Mouse (Mus musculus) embryonic facial prominence, embryonic 11.5 days (tissue): Measurements from ENCODE around the gene Evc. TPM values are rescaled to one million over a fixed set of nuclear protein-coding genes. Genes with fewer than 3 reads are reported as not detected.
A peak's percentile ranks its signal among the peaks of the same experiment; 100 is the strongest.

ENCODE experiments used
- ATAC-seq: fragments of 200-750 bp; cut with Nextera tagmentation; replicated peaks from 2 replicates; pipeline ENCODE4 v1.8.0; 2017; ENCODE audit warnings: low read depth; ENCODE audit not compliant: insufficient number of reproducible peaks, low FRiP score, low TSS enrichment
- DNase-seq: peaks from one replicate; pipeline ENCODE4 v3.0.0-alpha.2; 2015; ENCODE audit warnings: low spot score
- H3K27ac ChIP-seq: fragments of 300-500 bp; sonication (generic); replicated peaks from 2 replicates; pipeline ENCODE4 v1.5.1; 2014; ENCODE audit warnings: mild to moderate bottlenecking, low read depth, low read length, control low read depth
- H3K27me3 ChIP-seq: fragments of 300-500 bp; sonication (generic); 2 replicates; pipeline ENCODE4 v1.6.1; 2014; ENCODE audit warnings: mild to moderate bottlenecking, low read length, moderate library complexity, mixed read lengths; ENCODE audit not compliant: control insufficient read depth, insufficient read depth
- H3K36me3 ChIP-seq: fragments of 300-500 bp; sonication (generic); replicated peaks from 2 replicates; pipeline ENCODE4 v1.6.1; 2014; ENCODE audit warnings: low read depth, mild to moderate bottlenecking, low read length, moderate library complexity, mixed read lengths; ENCODE audit not compliant: control insufficient read depth, insufficient read depth
- H3K4me1 ChIP-seq: fragments of 300-500 bp; sonication (generic); 2 replicates; pipeline ENCODE4 v1.6.1; 2014; ENCODE audit warnings: low read length, mixed read lengths; ENCODE audit not compliant: control insufficient read depth, insufficient read depth
- H3K4me2 ChIP-seq: fragments of 300-500 bp; sonication (generic); 2 replicates; pipeline ENCODE4 v1.6.1; 2014; ENCODE audit warnings: low read depth, mild to moderate bottlenecking, control low read depth, low read length, moderate library complexity
- H3K4me3 ChIP-seq: fragments of 300-500 bp; sonication (generic); 2 replicates; pipeline ENCODE4 v1.5.1; 2014; ENCODE audit warnings: low read depth, low read length, control low read depth
- H3K9ac ChIP-seq: fragments of 300-500 bp; sonication (generic); replicated peaks from 2 replicates; pipeline ENCODE4 v1.6.1; 2014; ENCODE audit warnings: mild to moderate bottlenecking, control low read depth, low read length
- H3K9me3 ChIP-seq: fragments of 300-500 bp; sonication (generic); replicated peaks from 2 replicates; pipeline ENCODE4 v1.6.1; 2016; ENCODE audit warnings: mild to moderate bottlenecking, low read length, inconsistent platforms, mixed read lengths; ENCODE audit not compliant: control insufficient read depth
- WGBS: fragments of 180-500 bp; shearing (Covaris S2); extraction: QIAGEN DNeasy Blood & Tissue Kit; methylation state at CpG from one replicate; pipeline ENCODE4 v1.1.7; 2014; 5-methylcytosine and 5-hydroxymethylcytosine counted together
- polyA plus RNA-seq: library from polyadenylated mRNA; unstranded; fragments of >200 nt; fragmentation: Nextera tagmentation; extraction: Ambion mirVana; gene quantifications from 2 replicates; pipeline ENCODE4 v1.2.1, GENCODE M21; 2014

Gene Evc
- polyA plus RNA-seq, 1 experiment from 2014 or later, result 15.7 TPM

DNA sequence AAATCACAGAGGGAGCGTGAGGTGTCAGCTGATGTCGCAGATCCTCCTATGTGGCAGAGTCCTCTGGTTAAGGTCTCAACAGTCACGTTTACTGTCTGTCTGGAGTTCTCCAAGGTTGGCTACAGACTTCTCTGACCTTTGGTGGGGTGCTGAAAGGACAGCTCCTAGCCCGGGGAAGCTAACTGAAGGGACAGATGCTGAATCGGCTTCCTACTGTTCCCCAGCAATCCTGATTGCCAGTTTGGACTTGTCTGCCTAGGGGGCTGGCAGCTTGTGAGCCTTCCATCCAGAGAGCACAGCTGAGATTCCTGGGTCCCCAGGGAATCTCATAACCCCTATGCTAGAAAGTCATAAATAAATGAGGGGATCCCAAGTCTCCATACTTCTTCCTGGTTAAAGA is 96.1 kb downstream of the Evc start:
- no peak for ATAC-seq
- 8% methylated on average over 5 of the region's 5 CpGs for WGBS
- H3K4me1 ChIP-seq, result peaks cover 7% of the 10 kb centered on the region

More for the DNA sequence above, 96.1 kb downstream of the Evc start:
- DNase-seq, result peak; percentile 78
- Histone ChIP-seq H3K27ac (no peak overlapping the region), H3K27me3 (peaks cover 44% of the 10 kb centered on the region), H3K9ac (no peak overlapping the region), H3K9me3 (no peaks in the 10 kb centered on the region), H3K36me3 (no peaks in the 10 kb centered on the region), H3K4me3 (no peak overlapping the region), H3K4me2 (no peak overlapping the region)

Other genes starting within 250 kb of the Evc start
- 82.9 and 96.6 TPM in 2 replicates for gene Crmp1, start 95.0 kb downstream of the Evc start, polyA plus RNA-seq
- gene Evc2, start 1.6 kb upstream of the Evc start, polyA plus RNA-seq, result 14.0 and 16.0 TPM in 2 replicates